Mouse (Mus musculus) kidney, postnatal 0 days (tissue): Measurements from ENCODE around the gene Hoxc5. TPM values are rescaled to one million over a fixed set of nuclear protein-coding genes. Genes with fewer than 3 reads are reported as not detected.

Source experiments
- ATAC-seq: fragments of 200-750 bp; cut with Nextera tagmentation; replicated peaks from 2 replicates; pipeline ENCODE4 v1.8.0; 2017; ENCODE audit warnings: low read depth, moderate number of reproducible peaks, moderate TSS enrichment, moderate library complexity; ENCODE audit not compliant: low FRiP score
- DNase-seq: peaks from one replicate; pipeline ENCODE4 v3.0.0-alpha.2; 2016; ENCODE audit warnings: low spot score
- H3K27ac ChIP-seq: fragments of 300-500 bp; sonication (generic); 2 replicates; pipeline ENCODE4 v1.5.1; 2014; ENCODE audit warnings: mild to moderate bottlenecking
- H3K27me3 ChIP-seq: fragments of 300-500 bp; sonication (generic); 2 replicates; pipeline ENCODE4 v1.6.1; 2014; ENCODE audit warnings: low read length, mixed read lengths; ENCODE audit not compliant: insufficient read depth
- H3K36me3 ChIP-seq: fragments of 300-500 bp; sonication (generic); 2 replicates; pipeline ENCODE4 v1.6.1; 2014; ENCODE audit warnings: low read length, mixed read lengths; ENCODE audit not compliant: insufficient read depth
- H3K4me1 ChIP-seq: fragments of 300-500 bp; sonication (generic); replicated peaks from 2 replicates; pipeline ENCODE4 v1.6.1; 2014; ENCODE audit warnings: antibody characterized with exemption, low read length, mixed read lengths; ENCODE audit not compliant: insufficient read depth
- H3K4me2 ChIP-seq: fragments of 300-500 bp; sonication (generic); 2 replicates; pipeline ENCODE4 v1.6.1; 2014; ENCODE audit warnings: mild to moderate bottlenecking, low read length, moderate library complexity, mixed read lengths
- H3K4me3 ChIP-seq: fragments of 300-500 bp; sonication (generic); replicated peaks from 2 replicates; pipeline ENCODE4 v1.5.1; 2014; ENCODE audit warnings: low read depth, low read length
- H3K9ac ChIP-seq: fragments of 300-500 bp; sonication (generic); 2 replicates; pipeline ENCODE4 v1.6.1; 2014; ENCODE audit warnings: low read depth, low read length
- H3K9me3 ChIP-seq: fragments of 300-500 bp; sonication (generic); replicated peaks from 2 replicates; pipeline ENCODE4 v1.6.1; 2016; ENCODE audit warnings: low read length, inconsistent platforms, mixed read lengths
- CTCF ChIP-seq: IDR thresholded peaks from 2 replicates; pipeline ENCODE4 v1.5.1; 2016; ENCODE audit warnings: antibody characterized with exemption, low read depth, mild to moderate bottlenecking, moderate library complexity
- WGBS: fragments of 180-500 bp; shearing (Covaris S2); extraction: QIAGEN DNeasy Blood & Tissue Kit; methylation state at CpG from one replicate; pipeline ENCODE4 v1.1.7; 2014; 5-methylcytosine and 5-hydroxymethylcytosine counted together
- polyA plus RNA-seq: library from polyadenylated mRNA; unstranded; fragments of >200 nt; fragmentation: Nextera tagmentation; extraction: Ambion mirVana; gene quantifications from 2 replicates; pipeline ENCODE4 v1.2.1, GENCODE M21; 2015

Gene Hoxc5
- polyA plus RNA-seq, 1 experiment from 2014 or later = 3.9 TPM

GRCm38 (mm10) chr15:102981379-102982288 lies 14.4 kb downstream of the Hoxc5 start:
- DNase-seq (peak; percentile 92), ATAC-seq (0 out of 2 replicates have a peak, but pooled peaks have one; percentile 9)
- WGBS = under 1% methylated on average over 88 of the region's 88 CpGs
- H3K9ac ChIP-seq = peak overlapping the region; percentile 97
- H3K4me3 ChIP-seq = peak overlapping the region; percentile 77
- H3K36me3 ChIP-seq = no peaks in the 10 kb centered on the region
- H3K4me2 ChIP-seq = peak overlapping the region; percentile 90
- peaks cover 20% of the 10 kb centered on the region for H3K4me1 ChIP-seq
- peak overlapping the region; percentile 96 for H3K27ac ChIP-seq
- TF ChIP-seq CTCF = no peak
- H3K9me3 ChIP-seq = no peaks in the 10 kb centered on the region
- H3K27me3 ChIP-seq = no peaks in the 10 kb centered on the region

GRCm38 (mm10) chr15:102983716-102984115 lies 16.5 kb downstream of the Hoxc5 start:
- Histone ChIP-seq H3K4me2 (peak overlapping the region; percentile 90), H3K9ac (peak overlapping the region; percentile 97; the same call in 1 of the 2 replicates), H3K4me1 (peaks cover 12% of the 10 kb centered on the region), H3K36me3 (no peaks in the 10 kb centered on the region), H3K4me3 (peak overlapping the region; percentile 77), H3K9me3 (no peaks in the 10 kb centered on the region), H3K27ac (peak overlapping the region; percentile 67), H3K27me3 (no peaks in the 10 kb centered on the region)
- DNase-seq (no peak), ATAC-seq (no peak)
- WGBS = 14% methylated on average over 12 of the region's 12 CpGs
- TF ChIP-seq CTCF = no peak

GRCm38 (mm10) chr15:102984521-102984920 lies 17.3 kb downstream of the Hoxc5 start:
- peak overlapping the region; percentile 40; the same call in 1 of the 2 replicates for H3K9ac ChIP-seq
- no peak for TF ChIP-seq CTCF
- no peaks in the 10 kb centered on the region for H3K9me3 ChIP-seq
- peak overlapping the region; percentile 90 for H3K4me2 ChIP-seq
- H3K27ac ChIP-seq = no peak overlapping the region
- peaks cover 6% of the 10 kb centered on the region; the same call in 1 of the 2 replicates for H3K4me1 ChIP-seq
- ATAC-seq (no peak), DNase-seq (no peak)
- H3K27me3 ChIP-seq = no peaks in the 10 kb centered on the region
- H3K36me3 ChIP-seq = no peaks in the 10 kb centered on the region
- WGBS = 26% methylated on average over 10 of the region's 10 CpGs
- H3K4me3 ChIP-seq = no peak overlapping the region

- H3K9ac ChIP-seq = peak overlapping the region; percentile 40; the same call in 1 of the 2 replicates
- H3K27ac ChIP-seq = no peak overlapping the region
- TF ChIP-seq CTCF = no peak
- no peak overlapping the region for H3K4me3 ChIP-seq
- WGBS = 21% methylated on average over 3 of the region's 3 CpGs
- ATAC-seq (no peak), DNase-seq (peak; percentile 74)
- H3K4me2 ChIP-seq = peak overlapping the region; percentile 90
- peaks cover 6% of the 10 kb centered on the region; the same call in 1 of the 2 replicates for H3K4me1 ChIP-seq
- H3K9me3 ChIP-seq = no peaks in the 10 kb centered on the region
- no peaks in the 10 kb centered on the region for H3K27me3 ChIP-seq
- H3K36me3 ChIP-seq = no peaks in the 10 kb centered on the region
These were observed 17.7 kb downstream of the Hoxc5 start for GRCm38 (mm10) chr15:102984925-102985324.

- H3K27me3 ChIP-seq = no peaks in the 10 kb centered on the region
- H3K9ac ChIP-seq = 0 out of 2 replicates have a peak overlapping the region, but pooled peaks have one; percentile 6
- WGBS = 10% methylated on average over 21 of the region's 21 CpGs
- peaks cover 10% of the 10 kb centered on the region; the same call in 1 of the 2 replicates for H3K4me1 ChIP-seq
- no peaks in the 10 kb centered on the region for H3K9me3 ChIP-seq
- peak overlapping the region; percentile 1; the same call in 1 of the 2 replicates for H3K27ac ChIP-seq
- no peak overlapping the region for H3K4me2 ChIP-seq
- no peaks in the 10 kb centered on the region for H3K36me3 ChIP-seq
- 0 out of 2 replicates have a peak, but pooled peaks have one; percentile 33 for ATAC-seq
- no peak overlapping the region for H3K4me3 ChIP-seq
- peak; percentile 96 for TF ChIP-seq CTCF
- DNase-seq = peak; percentile 97
These were observed 20.0 kb downstream of the Hoxc5 start for GRCm38 (mm10) chr15:102987124-102987833.

GRCm38 (mm10) chr15:102988078-102988477 lies 20.8 kb downstream of the Hoxc5 start:
- no peak overlapping the region for H3K9ac ChIP-seq
- no peak for DNase-seq
- 61% methylated on average over 5 of the region's 5 CpGs for WGBS
- no peak for TF ChIP-seq CTCF
- no peak overlapping the region for H3K27ac ChIP-seq
- H3K4me2 ChIP-seq = no peak overlapping the region
- peaks cover 11% of the 10 kb centered on the region; the same call in 1 of the 2 replicates for H3K4me1 ChIP-seq
- H3K27me3 ChIP-seq = no peaks in the 10 kb centered on the region
- ATAC-seq = no peak
- H3K4me3 ChIP-seq = no peak overlapping the region
- no peaks in the 10 kb centered on the region for H3K36me3 ChIP-seq
- no peaks in the 10 kb centered on the region for H3K9me3 ChIP-seq
